Mouse (Mus musculus): ENCODE results near the gene Chga.

DNA sequence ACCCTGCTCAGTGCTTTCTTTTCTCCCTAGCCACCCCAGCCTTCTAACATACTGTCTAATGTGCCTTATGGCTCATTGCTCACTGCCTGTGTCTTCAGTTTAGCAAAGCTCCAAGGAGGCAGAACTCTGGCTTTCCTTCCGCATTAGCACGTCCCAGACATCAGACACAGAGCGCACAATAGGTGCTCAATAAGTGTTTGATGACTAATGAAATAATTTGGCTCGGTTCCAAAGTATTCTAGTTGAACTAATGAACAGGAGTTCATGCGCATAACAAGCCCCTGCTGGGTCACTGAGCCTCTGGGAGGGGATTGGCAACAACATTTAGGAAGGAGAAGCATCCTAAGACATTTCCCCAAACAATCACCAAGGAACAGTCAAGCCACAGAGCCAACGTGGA, 2.8 kb upstream of the Chga start:
- TF ChIP-seq CTCF (IDR thresholded peaks at IDR 0.05; ENCODE audit: borderline replicate concordance, insufficient read depth, low read depth, low read length) (no peak), POLR2A (IDR thresholded peaks at IDR 0.05; ENCODE audit: borderline replicate concordance, insufficient read depth, low read length) (no peak)

Data from cerebellum, adult 2 months (tissue).